Mouse (Mus musculus): Measurements from ENCODE around the gene Gm21962.

GRCm38 (mm10) chr3:137691503-137691902, 20.2 kb downstream of the Gm21962 start:
- TF ChIP-seq CTCF (IDR thresholded peaks at IDR 0.05; ENCODE audit: borderline replicate concordance, insufficient read depth, low read length): no peak
- no peak for TF ChIP-seq POLR2A (IDR thresholded peaks at IDR 0.05; ENCODE audit: low read depth, low read length)

Measured in embryonic fibroblast, embryonic 13.5 days (primary cell).